Mouse (Mus musculus) T-helper 2 cell (primary cell): ENCODE data around the gene E030018B13Rik.

ENCODE experiments used
- in situ Hi-C: fragments of 300-600 bp; cut with MboI, MseI; formaldehyde crosslinking; loops from one replicate; pipeline ENCODE4 v1.15.1; 2025; ENCODE audit warnings: high pct_unique_total_duplicates

The E030018B13Rik gene

DNA sequence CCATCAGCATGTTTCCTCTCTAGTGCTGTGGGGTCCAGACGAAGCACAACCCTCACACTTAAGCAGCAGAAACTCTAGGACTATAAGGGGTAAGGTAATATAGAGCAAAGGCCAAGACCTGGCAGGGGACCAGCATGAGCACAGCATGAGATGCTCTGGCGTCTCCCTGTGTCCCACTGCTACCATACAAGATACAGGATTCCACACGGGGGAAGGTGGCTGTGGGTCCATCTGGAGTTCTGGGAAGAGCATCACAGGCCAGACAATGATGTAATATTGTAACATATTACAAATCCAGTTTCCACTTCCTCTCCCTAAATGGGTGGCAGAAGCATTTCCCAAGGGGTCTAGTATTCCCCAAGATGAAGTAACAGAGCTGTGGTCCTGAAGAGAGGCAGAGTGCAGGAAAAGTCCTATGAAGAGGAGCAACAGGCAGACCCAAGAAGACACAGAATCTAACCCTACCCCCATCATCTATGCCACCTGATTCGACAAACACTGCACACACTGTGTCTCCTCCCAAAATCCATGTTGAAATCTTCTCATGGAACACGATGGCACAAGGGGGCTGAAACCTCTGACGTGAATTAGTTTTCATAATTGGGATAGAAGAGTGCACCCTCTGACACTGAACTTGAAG, at the start of gene E030018B13Rik:
TSS of gene E030018B13Rik (plus strand) at position 590 of the 640 bp plus-strand sequence.
- in situ Hi-C loops = loop anchor here (5.0 to 10.0 kb wide), 2 partner anchors 59 to 162 kb away; no protein-coding TSS in a partner anchor

DNA sequence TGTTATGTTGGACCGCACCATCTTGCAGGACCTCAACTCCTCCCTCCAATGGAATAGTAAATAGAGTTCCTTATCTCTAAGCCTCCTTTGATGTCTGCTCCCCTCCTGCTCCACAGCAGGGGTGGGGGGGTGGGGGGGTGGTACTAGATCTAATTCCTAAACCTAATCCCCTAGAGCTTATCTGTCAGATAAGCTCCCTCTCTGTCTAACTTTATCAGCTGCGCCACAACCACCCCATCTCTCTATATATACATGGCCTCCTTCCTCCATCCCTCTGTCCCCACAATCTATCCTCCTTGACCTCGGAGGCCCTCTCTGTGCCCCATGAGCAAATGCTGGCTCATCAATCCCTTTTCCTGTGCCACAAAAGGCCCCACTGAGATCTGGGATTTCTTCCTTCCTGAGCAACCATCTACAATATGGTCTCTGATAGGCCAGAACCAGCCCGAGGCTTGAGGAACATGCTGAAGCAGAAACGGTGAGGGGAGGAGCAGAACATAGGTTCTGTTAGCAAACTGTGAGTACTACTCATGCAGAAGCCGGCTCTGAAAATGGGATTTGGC, 48.2 kb upstream of the E030018B13Rik start:
- in situ Hi-C loops = loop anchor here (25.0 kb wide), 1 partner anchor 669 kb away; no protein-coding TSS in a partner anchor

- in situ Hi-C loops = loop anchor here (25.0 kb wide), 1 partner anchor 666 kb away; no protein-coding TSS in a partner anchor
Measured at GRCm38 (mm10) chr7:63871698-63872097, 45.0 kb upstream of the E030018B13Rik start.

DNA sequence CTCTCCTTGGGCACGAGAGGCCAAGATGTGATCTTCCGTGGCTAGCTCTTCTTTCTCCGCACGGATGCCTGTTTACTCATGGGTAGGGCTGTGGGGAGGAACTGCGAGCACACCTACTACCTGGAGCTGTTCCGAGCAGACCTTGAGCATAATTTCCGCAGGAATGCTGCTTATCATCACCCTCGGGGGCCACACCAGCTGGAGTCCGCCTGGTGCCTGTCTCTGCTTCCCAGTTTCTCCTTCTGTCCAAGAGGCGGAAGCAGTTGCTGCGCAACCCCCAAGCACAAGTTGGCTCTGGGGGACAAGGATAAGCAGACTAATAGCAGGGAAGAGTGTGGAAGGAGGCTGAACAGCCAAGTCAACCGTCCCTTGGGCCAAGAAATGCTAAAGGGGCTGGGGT, 42.8 kb upstream of the E030018B13Rik start:
- in situ Hi-C loops = loop anchor here (25.0 kb wide), 1 partner anchor 663 kb away; no protein-coding TSS in a partner anchor

DNA sequence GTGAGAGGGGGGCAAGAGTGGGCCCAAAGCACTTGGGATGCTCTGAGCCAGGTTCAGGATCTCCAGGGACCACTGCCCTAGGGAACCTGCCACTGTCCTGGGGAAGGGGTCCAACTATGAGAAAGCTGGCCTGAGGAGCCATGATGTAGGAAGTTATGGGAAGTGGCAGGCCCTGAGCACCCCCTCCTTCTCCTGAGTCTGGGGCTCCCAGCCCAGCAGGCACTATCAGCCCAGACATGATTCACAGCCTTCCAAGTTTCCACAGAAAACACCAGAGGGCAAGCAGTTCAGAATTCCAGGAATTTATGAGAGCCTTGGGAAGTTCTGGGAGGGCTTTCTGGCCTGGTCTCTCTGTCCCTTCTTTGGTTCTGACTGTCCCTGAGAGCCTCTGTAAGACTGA, 41.0 kb upstream of the E030018B13Rik start:
- in situ Hi-C loops = no loop called here

GRCm38 (mm10) chr7:63876640-63877039, 40.0 kb upstream of the E030018B13Rik start:
- in situ Hi-C loops = no loop called here

DNA sequence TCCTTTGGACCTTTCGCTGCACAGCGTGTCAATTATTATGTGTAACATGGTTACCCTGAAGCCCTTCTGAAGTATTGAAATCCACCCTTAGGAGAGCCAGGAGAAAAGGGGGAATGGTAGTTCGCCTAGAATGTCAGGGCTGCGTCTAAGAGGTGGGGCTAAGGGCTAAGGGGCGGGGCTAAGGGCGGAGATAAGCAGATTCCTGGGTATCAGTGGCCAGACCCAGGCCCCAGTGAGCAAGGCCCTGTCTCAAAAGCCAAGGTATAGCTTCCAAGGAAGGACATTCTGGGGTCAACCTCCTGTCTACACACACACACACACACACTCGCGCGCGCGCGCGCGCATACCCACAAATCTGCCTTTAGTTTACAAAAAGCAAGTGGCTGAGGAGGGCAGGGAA, 39.0 kb upstream of the E030018B13Rik start:
- in situ Hi-C loops = no loop called here

DNA sequence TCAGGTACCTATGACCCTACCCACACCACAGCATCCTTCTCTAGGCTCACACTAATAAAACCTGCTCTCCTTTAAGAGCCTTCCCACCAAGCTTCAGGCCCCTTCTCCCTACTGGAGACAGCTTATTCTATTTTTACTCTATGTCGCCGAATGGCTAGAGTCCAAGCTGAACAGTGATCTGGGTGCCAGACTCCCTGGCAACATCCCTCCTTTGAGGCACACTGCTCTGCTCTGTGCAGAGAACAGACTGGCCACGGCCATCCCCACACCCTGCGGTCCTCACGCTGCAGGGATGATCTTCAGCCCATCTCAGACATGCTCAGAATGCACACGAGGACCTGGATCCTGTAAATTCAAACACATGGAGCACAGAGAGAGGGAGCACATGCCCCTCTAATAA, 37.1 kb upstream of the E030018B13Rik start:
- in situ Hi-C loops = no loop called here

DNA sequence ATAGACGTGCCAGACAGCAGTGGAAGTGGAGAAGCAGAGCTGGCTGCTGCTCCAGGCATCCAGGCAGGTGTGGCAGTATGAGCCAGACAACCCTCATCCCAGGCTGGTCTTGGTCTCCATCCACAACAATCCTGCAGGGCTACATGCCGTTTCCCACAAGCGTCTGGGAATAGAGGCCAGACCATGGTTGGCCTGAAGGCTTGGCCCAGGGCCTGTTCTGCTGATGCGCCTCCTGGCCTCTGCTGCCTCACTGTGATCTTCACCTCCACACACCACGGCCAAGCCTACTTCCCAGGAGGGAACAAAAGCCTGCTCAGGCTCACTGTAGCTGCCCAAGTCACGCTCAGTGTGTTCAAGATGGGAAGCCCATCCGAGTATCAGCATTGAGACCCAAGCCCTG, 33.9 kb upstream of the E030018B13Rik start:
- in situ Hi-C loops = no loop called here

DNA sequence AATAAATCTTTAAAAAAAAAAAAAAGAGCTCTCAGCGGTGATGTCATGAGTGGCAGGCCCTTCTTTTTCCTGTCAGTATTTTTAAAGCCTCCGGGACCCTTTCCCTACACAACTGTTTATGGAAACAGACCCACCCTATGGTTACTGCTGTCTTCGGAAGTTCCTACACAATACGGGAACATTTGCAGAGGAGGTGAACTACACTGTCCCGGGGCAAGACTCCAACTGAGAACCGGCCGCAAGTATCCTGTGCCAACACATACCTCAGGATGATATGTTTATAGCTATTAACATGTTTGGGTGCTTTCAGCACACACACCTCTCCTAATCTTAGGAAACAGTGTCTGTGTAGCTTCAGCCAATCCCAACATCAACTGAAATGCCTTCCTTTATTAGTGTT, 31.6 kb upstream of the E030018B13Rik start:
- in situ Hi-C loops = loop anchor here (5.0 kb wide), 1 partner anchor 73 kb away; no protein-coding TSS in a partner anchor

GRCm38 (mm10) chr7:63887034-63887551, 29.6 kb upstream of the E030018B13Rik start:
- in situ Hi-C loops = loop anchor here (5.0 kb wide), 1 partner anchor 75 kb away; no protein-coding TSS in a partner anchor

DNA sequence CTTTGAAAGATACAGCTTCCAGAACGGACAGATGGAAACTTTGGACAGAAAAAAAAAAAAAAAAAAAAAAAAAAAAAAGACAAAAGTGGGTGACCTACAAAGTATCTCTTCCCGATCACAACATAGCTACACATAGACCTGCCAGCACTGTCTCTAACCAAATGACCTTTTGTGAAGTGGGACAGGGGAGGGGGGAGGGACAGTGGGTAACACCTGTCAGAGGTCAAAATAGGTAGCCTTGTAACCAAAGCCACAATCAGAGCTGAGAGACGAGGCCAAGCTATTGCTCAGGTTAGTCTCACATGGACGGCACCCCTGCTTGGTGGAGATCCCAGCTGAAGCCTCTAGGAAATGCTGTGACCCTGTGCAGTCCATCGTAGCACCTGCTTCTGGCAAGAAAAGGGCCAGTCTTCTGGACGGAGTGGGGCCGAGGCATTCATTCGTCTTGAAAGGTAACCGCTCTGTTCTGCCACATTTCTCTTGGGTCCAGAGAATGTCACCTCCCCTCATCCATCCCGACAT, 29.0 kb upstream of the E030018B13Rik start:
- in situ Hi-C loops = loop anchor here (5.0 kb wide), 1 partner anchor 75 kb away; no protein-coding TSS in a partner anchor

GRCm38 (mm10) chr7:63888674-63889073, 28.0 kb upstream of the E030018B13Rik start:
- in situ Hi-C loops = loop anchor here (5.0 kb wide), 1 partner anchor 76 kb away; no protein-coding TSS in a partner anchor

- in situ Hi-C loops = loop anchor here (5.0 kb wide), 1 partner anchor 77 kb away; no protein-coding TSS in a partner anchor
Measured at GRCm38 (mm10) chr7:63889116-63889975, 27.3 kb upstream of the E030018B13Rik start.

DNA sequence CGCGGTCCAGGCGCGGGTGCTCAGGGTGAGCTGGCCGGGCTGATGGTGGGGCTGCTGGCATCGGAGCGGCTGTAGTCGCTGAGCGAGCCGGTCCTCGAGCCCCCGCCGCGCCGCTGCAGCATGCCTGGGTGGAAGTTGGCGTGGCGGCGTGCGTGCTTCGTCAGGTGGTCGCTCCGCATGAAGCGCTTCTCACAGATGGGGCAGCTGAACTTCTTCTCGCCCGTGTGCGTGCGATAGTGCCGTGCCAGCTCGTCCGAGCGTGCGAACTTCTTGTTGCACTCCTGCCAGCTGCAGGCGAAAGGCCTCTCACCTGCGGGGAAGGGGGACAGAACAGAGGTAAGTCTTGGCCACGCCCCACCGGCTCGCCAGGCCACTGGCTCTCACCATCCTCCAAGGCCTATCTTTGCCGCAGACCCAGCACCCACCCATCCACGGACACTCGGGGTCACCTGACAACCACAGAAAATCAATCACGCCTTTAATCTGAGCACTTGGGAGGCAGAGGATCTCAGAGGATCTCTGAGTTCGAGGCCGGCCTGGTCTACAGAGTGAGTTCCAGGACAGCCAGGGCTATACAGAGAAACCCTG, 25.1 kb upstream of the E030018B13Rik start:
- in situ Hi-C loops = no loop called here

- in situ Hi-C loops = no loop called here
Measured at GRCm38 (mm10) chr7:63893201-63893600, 23.5 kb upstream of the E030018B13Rik start.

GRCm38 (mm10) chr7:63893729-63894128, 22.9 kb upstream of the E030018B13Rik start:
- in situ Hi-C loops = no loop called here

GRCm38 (mm10) chr7:63894662-63895061, 22.0 kb upstream of the E030018B13Rik start:
- in situ Hi-C loops = no loop called here

DNA sequence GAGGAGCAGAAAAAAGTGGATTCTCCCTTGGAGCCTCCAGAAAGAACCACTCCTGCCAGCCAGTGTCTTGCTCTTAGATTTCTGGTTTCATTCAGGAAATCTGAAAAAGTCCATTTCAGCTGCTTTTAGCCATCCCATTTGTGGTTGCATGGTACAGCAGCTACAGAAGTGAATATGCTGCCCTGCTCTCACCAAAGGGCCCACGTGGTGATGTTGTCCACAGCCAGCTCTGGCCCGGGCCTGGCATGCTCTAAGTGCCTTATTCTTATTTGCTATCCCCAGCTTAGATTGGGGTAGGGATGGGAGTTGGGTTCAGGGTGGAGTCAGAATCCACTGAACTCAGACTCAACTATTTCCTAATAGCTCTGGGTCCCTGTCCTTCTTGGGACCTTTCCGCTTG, 21.4 kb upstream of the E030018B13Rik start:
- in situ Hi-C loops = no loop called here

DNA sequence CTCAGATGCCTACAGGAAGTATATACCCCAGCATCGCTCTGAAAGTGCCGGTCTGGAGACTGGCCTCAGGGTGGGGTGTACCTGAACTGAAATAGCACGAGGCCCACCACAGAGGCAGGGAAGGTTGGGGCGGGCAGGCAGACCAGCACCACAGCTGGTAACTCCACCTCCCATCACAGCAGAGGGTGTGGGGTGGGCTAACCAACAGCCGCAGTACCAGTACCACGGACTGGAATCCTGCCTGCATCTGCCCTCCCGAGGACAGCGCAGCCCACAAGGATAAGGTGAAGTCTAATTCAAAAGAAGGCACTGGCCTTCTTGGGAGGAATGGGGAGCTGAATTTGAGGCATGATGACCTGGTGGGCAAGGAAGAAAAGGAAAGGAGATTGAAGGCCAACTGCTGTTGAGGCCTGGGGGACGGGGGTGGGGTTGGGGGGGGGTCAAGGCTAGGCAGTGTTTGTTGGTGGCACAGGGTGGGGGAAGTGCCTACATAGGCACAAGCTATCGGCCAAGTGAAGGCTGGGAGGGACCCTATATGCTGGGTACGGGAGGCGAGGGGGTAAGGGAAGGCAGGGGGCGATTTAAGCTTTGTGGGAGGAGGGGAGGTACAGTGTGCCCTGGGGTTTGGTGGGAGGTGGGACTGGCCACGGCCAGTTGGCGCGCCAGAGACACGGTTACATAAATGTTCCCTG, 20.2 kb upstream of the E030018B13Rik start:
- in situ Hi-C loops = no loop called here
